Mouse (Mus musculus) WW6 (cell line): ENCODE results near the gene Ano4.

Experiments
- DNase-seq: peaks from one replicate; pipeline ENCODE4 v3.0.0-alpha.2; 2013; ENCODE audit warnings: low read depth, low spot score

The Ano4 gene

DNA sequence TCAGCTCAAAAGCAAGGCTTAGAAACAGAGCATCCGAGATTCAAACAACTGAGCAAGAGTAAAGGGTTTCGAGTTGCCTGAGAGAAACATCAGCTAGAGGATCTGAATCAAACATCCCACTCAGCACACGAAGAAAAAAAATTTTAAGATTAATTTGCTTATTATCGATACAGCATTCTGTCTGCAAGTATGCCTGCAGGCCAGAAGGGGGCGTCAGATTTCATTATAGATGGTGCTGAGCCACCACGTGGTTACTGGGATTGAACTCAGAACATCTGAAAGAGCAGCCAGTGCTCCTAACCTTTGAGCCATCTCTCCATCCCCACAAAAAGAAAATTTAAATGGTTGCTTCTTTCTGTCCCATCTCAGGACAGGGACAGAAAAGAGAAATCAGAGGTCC lies 223.2 kb downstream of the Ano4 start:
- peak; percentile 1 for DNase-seq

DNA sequence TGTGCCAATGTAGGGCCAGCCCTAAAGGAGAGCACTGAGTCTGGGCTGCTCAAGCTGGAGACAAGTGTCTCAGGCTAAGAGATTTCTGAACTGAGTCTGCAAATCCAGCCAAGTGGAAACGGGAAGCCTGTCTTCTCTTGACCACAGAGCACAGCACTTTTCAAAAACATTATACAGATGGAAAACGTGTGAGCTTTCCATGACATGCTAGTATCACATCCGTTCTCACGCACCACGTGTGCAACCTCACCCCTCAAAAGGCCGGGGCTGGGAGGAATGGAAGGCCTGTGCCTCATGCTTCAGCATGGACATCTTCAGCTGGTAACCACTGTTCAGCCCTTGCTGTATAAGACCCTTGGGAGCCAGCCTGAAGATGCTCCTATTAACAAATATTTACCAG lies 230.2 kb downstream of the Ano4 start:
- no peak for DNase-seq

DNA sequence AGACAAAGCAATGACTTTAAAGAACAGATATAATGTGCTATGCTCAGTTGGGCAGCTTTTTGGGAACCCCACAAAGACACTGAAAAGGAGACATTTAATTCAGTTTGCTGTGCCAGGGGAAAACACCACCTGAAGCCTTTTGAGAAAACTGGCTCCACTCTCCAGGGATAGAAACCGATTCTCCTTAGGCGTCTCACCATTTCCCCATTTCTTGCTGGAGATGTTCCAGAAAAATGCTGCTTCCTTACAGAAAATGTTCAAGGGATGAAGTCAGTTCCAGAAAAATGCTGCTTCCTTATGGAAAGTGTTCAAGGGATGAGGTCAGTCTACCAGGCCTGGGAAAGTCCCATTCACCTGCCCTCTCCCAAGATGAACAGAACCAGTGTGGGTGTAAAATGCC lies 233.1 kb downstream of the Ano4 start:
- no peak for DNase-seq

DNA sequence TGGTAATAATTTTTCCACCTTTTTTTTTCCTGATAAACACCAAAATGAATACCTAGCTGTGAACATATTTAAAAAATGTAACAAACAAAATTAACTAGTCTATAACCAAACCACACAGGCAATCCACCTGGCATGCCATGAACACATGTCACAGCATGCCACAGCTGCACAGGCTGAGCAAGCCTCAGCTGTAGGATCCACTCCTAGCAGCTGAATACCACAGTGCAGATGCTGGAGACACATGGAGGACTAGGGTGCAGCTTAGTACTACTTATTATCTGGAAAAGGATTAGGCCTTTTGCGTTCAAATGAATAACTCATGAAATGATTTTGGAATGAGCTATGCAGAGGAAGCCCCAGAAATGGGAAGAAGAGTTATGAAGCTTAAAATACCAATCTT lies 233.6 kb downstream of the Ano4 start:
- DNase-seq = no peak

DNA sequence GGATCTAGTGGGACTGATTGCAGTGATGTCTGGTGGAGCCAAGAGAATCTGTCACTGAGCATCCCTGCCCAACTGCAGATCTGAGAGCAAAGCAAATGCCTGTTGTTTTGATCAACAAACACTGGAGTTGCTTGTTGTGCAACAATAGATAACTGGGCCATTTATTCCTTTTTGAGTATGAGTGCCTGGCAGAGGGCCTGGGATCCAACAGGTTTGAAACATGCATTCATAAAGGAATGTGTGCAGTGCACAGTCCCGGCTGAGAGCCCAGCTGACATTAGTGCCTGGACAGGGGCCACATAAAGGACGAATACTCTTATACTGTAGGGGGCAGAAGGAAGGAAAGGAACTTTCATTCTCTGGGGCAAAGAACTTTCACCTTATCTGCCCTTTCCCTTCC lies 241.0 kb downstream of the Ano4 start:
- no peak for DNase-seq

DNA sequence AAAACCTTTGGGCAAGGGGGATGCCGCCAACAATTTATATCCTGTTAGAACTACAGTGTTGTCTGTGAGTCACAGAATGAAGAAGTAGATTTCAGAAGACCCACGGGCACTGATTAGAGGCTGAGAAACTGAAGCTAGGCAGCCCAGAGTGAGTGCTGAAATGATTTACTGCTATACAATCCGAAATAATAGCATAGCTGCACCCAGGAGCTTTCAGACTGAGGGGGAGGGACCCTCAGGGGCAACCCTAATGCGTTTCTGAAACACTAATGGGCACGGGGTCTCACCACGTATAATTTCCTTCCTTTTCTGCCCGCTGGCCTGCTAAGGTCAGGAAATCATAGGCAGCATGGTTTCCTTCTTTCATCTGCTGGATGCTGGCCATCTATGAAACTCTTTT lies 242.5 kb downstream of the Ano4 start:
- DNase-seq = no peak

DNA sequence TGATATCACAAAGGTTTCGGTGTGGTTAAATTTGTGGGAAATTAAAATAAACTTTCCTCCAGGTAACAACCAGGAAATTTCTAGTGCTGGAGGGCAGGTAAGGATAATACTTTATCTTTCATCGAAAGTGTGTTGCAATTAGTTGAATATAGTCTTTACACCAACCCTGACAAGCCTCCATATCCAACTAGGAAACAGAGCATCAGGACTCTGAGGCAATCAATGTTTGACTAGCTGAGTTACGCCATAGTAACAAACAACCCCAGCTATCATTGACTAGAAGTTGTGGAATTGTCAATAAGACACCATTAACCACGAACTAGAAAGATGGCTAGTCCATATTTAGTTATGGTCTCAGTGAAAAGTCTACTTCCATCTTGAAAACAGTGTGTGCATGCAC lies 246.4 kb downstream of the Ano4 start:
- no peak for DNase-seq

DNA sequence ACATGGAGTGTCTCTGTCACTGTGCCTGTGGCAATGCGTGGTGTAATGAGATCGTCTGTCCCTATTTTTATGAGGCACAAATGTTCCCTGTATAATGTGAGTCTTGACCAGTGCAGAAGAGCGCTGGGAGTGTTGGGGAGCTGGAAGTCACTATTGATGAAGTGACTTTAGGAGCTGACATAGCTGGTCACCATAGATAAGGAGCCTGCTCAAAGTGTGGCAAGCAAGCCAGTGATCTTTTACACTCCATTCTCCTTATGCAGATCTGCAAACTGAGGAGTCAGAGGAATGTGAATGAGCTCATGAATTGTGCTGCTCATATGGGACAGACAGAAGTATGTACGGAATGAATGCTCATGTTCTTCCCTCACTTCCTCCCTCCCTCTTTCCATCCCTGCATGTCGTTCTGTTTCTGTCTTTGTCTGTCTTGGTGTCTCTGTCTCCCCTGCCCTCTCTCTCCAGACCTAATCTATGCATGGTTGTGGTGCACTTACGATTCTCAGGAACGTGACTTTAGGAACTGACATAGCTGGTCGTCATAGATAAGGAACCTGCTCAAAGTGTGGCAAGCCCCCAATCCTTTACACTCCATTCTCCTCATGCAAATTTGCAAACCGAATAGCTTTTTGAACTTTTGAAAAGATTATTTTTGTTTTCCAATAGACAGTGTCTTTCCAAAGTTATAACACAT lies 252.1 kb downstream of the Ano4 start:
- no peak for DNase-seq

DNA sequence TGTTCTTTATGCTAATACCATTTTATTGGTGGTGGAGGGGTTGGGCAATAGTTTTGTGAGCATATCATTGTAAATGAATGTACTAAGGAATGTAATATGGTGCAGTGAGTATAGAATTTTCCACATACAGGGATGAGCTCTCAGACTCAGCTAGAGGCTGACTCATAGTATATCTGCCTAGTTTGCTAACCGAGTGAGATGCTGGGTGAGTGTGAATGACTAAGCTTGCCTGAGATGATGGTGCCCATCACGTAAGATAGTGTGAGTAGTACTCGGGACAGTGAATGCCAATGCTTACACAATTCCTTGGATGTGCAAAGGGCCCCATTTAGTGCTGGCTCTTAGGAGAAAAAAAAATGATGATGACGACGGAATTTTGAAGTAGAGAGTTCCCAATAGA lies 267.1 kb downstream of the Ano4 start:
- no peak for DNase-seq

DNA sequence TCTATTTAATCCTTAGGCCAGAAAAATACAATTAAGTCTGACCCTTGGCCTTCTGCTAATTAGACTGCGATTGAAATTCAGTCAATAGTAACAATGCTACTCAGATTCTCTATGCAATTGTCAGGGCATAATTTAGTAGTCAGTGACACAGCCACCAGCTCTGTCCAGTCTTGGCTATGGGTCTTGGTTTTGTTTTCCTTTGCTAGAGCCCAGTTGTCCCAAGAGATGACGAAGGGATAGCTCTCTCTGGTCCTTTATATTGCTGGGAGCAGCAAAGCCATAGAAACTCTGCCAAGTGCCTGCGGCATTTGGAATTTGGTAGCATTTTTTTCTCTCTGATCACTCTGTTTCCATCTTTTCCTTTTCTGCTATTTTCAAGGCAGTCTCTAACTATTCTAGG lies 288.7 kb downstream of the Ano4 start:
- no peak for DNase-seq

DNA sequence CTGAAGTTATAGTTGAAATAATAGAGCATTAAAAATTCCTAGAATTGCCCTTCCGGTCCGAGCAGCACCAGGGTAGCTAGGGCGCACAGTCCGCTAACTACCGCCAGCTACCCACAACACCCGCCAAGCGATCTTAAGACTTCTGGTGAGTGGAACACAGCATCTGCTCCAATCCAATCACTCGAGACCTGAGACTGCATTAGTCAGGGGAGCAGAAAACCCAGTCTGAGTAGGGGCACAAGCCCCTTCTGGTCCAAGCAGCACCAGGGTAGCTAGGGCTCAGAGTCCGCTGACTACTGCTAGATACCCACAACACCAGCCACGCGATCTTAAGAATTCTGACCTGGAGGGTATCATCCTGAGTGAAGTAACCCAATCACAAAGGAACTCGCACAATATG lies 299.6 kb downstream of the Ano4 start:
- DNase-seq = peak; percentile 31

DNA sequence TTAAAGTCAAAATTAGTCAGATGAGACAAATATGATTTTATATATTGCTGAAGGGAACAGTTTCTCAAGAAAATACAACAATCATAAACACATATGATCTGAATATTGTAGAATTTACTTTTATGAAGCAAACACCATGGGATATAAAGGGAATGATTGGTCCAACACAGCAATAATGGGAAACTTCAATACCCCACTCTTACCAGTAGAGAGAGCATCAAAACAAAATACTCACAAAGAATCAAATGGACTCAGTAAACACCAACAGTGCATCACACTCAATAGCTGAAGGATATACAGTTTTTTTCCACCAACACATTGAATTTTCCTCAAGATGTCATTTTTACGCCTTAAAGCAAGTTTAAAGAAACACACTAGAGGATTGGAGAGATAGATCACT lies 300.4 kb downstream of the Ano4 start:
- no peak for DNase-seq

DNA sequence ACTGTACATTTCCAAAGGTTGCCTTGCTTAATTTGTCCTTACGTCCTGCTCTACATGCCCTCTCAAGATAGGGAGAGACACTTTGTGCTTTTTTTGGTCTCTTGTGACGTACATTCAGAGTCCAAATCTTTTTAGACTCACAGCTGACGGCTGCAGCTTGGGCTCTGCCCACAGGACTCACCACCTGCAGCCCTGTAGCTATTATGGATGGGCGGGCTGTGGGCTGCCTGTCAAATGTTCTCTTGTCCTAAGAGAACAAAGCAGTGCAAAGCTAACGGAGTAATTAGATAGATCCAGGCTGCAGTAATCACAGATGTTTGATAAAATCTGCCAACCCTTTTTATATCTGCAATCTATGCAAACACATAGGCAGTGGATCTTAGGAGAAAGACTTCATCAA lies 325.6 kb downstream of the Ano4 start:
- no peak for DNase-seq

DNA sequence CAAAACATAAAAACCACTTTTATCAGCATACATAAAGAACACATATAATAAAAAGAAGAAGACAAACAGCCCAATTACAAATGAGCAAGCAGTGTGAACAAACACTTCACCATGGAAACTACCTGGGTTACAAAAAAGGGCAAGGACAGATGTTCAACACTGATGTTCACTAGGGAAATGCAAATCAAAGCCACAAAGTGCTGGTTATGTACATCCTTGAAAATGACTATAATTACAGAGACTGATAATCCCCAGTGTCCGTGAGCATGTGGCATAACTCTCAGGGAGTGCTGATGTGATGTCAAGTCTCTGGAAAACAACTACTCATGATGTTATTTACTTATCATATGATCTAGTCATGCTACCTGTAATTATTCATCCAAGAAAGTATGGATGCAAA lies 336.3 kb downstream of the Ano4 start:
- DNase-seq = no peak

DNA sequence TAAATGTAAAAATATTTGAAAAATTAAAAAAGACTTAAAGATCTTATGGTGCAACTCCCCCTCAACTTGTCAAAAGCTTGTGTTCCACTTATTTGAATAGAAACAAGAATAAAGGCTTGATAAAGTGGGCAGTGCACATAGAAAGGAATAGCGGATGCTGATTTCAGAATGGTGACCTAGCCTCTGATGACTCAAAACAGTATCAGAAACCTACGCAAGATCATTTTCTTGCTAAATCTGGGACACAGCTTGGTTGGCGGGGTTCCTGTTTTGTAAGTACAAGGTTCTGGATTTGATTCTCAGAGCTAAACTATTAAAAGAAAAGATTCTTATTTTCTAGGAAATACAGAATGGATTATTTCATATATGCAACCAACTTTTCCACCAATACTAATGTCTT lies 340.0 kb downstream of the Ano4 start:
- no peak for DNase-seq

DNA sequence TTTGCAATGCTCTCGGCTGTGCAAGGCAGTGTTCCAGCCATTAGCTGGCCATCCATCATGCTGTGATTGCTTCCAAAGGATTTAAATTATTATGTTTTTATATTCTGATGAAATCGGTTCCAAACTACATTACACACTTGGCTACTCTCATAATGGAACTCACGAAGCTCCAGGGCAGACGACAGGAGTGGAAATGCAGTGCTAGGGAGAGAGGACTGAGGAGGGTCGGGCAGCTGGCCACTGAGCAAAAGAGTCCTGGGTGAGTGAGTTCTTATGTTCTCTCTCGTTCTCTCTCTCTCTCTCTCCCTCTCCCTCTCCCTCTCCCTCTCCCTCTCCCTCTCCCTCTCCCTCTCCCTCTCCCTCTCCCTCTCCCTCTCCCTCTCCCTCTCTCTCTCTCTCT lies 357.6 kb downstream of the Ano4 start:
- DNase-seq = no peak

DNA sequence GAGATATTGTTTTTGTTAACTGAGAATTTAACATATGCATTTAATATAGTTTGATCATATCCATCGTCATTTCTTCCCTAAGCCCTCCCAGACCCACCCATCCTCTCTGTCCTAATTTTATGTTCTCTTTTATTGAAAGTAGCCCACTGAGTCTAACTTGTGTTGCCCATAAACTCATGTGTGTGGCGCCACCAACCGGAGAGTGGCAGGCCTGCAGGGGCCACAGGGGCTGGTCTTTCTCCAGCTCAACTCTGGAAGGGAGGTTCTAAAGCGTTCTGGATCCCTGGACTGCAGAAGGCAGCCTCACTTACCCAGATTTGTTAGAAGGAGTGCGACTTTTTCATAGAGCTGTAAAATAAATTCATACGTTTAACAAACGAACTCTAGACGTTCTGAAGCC lies 361.1 kb downstream of the Ano4 start:
- no peak for DNase-seq

DNA sequence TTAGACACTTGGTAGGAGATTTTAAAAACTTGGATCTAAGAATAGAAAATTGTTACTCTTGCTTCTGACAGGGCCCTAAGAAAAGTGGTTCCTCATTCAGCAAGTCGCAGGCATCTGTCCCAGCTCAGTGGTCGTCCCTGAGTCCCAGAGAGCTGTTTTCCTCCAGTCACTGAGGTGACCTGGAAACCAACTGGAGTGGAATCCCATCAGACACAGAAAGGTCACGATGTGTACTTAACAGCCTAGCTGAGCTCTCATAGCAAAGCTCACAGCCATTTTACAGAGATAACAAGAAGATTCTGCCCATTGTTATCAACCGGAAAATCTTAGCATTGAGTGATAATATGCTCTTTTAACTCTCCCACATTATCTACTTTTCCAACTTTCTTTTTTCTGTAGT lies 365.1 kb downstream of the Ano4 start:
- DNase-seq = no peak

DNA sequence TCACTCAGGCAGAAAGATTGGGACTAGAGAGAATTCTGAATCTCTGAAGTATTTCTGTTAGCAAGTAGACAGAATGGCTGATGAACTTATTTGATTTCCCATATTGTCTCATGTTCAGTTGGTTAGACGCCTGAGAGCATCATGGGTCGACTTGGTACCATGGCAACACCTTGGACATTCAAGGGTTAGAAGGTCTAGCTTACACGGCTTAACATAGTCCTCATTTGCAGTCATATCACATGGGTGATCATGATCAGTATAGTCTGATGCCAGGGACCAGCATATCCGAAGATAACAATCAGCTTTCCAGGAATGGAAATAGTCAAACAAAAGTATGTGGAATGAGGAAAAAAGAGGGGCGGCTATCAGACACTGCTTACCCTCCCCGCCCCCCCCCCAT lies 365.6 kb downstream of the Ano4 start:
- no peak for DNase-seq

DNA sequence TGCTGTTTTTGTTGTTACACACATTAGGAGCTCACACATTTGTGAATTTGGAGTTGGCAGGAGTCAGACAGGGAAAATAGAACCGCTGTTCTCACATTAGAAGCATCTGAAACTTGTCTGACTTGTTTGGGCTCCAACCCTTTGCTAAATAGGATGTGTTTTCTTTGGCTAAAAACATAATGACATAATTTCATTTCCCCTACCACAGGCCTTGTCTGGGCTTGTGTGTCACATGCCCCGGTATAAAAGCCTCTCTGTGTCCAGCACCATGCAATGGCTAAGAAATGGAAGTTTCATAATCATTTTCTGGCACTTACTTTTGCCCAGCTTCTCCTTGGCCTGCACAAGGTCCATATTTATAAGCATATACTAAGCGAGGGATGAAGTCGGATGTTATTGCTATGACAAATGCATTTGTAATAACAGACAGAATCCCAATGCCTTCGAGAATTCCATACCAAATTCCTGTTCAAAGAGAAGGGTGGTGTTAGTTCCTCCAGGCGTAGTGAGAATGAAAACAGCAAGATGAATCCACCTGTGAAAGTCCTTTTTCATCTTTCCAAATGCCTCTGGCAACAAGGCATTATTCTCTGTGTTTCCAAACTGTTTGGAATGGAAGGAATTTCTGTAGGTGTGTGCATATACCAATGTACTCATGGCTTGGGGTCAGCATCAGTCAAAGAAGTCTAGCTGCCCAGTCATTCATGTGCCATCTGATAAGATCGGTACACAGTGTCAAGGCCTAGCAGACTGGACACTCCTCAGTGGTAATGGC lies 373.4 kb downstream of the Ano4 start:
- DNase-seq = no peak

DNA sequence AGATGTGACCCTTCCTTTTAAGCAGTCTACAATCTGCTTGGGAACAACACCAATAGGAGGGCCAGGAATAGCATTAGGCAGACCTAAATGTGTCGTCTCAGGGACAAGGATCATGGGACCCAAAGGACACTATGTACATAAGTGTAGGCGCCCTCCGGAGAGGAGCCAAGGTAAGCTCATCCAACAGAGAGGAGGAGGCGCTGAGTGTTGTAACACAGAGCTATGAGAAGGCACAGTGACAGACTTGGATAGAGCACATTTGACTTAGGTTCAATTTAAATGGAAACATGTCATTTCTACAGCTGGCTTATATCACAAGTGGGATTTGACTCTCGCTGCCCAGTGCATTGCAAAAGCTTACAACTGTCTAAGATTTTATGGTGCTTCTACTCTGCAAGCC lies 376.0 kb downstream of the Ano4 start:
- DNase-seq = no peak

DNA sequence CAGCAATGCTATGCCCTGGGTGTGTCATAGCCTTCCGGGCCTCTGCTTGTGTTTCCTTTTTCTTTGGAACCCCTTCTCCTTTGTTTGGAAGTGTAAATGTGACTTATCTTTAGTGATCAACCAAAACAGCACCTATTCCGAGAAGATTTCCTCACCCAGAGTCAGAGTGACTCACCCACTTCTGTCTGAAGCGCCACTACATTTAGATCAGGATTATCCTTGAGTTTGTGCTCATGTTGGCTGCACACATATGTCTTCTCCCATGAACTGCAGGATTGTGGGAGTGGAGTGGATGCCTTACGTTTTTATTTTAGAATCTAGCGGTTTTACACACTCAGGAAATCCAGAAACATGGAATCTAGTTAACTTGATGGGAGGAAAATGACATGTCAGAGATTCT lies 383.8 kb downstream of the Ano4 start:
- DNase-seq = no peak

DNA sequence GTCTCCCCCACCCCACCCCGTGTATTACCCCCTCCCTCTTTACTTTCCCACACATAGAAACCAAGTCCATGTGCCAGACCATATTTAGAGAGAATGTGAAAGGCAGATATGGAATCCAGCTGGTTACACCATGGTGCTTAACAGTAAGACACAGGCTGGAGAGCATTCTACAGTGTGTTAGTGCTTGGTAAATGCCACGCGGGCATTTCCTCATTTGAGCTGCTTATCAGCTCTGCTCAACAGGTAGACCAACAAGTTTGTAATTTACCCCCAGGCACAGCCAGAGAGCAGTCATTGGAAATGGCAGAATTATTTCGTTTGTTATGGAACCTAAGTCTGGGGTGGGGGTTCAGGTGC lies 394.3 kb downstream of the Ano4 start:
- DNase-seq = no peak
